Comparison of ENCODE assay signal across 25 mouse cellular contexts in genomic region chr3:63806906-63807305, GRCm38 (mm10).
DNase-seq lines count a peak whose midpoint lies in the region; ATAC-seq and TF ChIP-seq lines count a peak whose summit lies in the region.
"Had no signal": no experiment of that assay in that cellular context is flagged by ENCODE, and none has a peak within 500 bp of the region (broad histone marks: within the 10 kb centered on the region; RNA-seq: fewer than 3 reads in every experiment).

No protein-coding gene starts in this region.

- no peaks in the 10 kb centered on the region for H3K36me3 ChIP-seq in kidney, embryonic 15.5 days
- H3K36me3 ChIP-seq in MEL (ENCODE audit: control insufficient read depth in 1 of 2, insufficient read depth in 2 of 2, low read length in 2 of 2), result peaks cover 0 to 13% of the 10 kb centered on the region in 2 experiments; a peak in 2 of 4 replicates
- no peaks in the 10 kb centered on the region for H3K36me3 ChIP-seq in intestine, postnatal 0 days (ENCODE audit: control insufficient read depth, insufficient read depth)
- H3K36me3 ChIP-seq: embryonic facial prominence, embryonic 12.5 days; embryonic facial prominence, embryonic 15.5 days; forebrain, embryonic 12.5 days; forebrain, embryonic 15.5 days; heart, embryonic 12.5 days; heart, embryonic 15.5 days; hindbrain, embryonic 13.5 days had no signal

- ATAC-seq in kidney, embryonic 15.5 days (replicated peaks; ENCODE audit: low FRiP score), result peak; percentile 75
- ATAC-seq in intestine, postnatal 0 days, result peak; percentile 33; the same call in 1 of the 2 replicates
- ATAC-seq: forebrain, embryonic 15.5 days; hindbrain, embryonic 16.5 days; Patski had no signal

- TF ChIP-seq RAD21 in MEL (IDR thresholded peaks at IDR 0.05; ENCODE audit: low read depth, low read length), result no peak

- no peaks in the 10 kb centered on the region for H3K27me3 ChIP-seq in kidney, embryonic 15.5 days
- no peaks in the 10 kb centered on the region for H3K27me3 ChIP-seq in MEL (ENCODE audit: control insufficient read depth in 1 of 2, insufficient read depth in 2 of 2, low read length in 2 of 2)
- no peaks in the 10 kb centered on the region for H3K27me3 ChIP-seq in intestine, postnatal 0 days (replicated peaks; ENCODE audit: control insufficient read depth, insufficient read depth, low read length)
- H3K27me3 ChIP-seq: embryonic facial prominence, embryonic 12.5 days; embryonic facial prominence, embryonic 15.5 days; forebrain, embryonic 12.5 days; forebrain, embryonic 15.5 days; heart, embryonic 12.5 days; heart, embryonic 15.5 days; hindbrain, embryonic 13.5 days; Patski had no signal

- no peaks in the 10 kb centered on the region for H3K9me3 ChIP-seq in kidney, embryonic 15.5 days (replicated peaks)
- H3K9me3 ChIP-seq in MEL (replicated peaks; ENCODE audit: insufficient read depth, low read length), result no peaks in the 10 kb centered on the region
- no peaks in the 10 kb centered on the region for H3K9me3 ChIP-seq in intestine, postnatal 0 days (ENCODE audit: control insufficient read depth)
- H3K9me3 ChIP-seq: embryonic facial prominence, embryonic 12.5 days; embryonic facial prominence, embryonic 15.5 days; forebrain, embryonic 12.5 days; forebrain, embryonic 15.5 days; heart, embryonic 12.5 days; heart, embryonic 15.5 days; hindbrain, embryonic 13.5 days had no signal

- H3K4me3 ChIP-seq in kidney, embryonic 15.5 days (replicated peaks), result no peak overlapping the region
- H3K4me3 ChIP-seq in MEL (ENCODE audit: control insufficient read depth in 1 of 2, insufficient read depth in 1 of 2, low read depth in 2 of 2, low read length in 2 of 2), result no peak overlapping the region
- no peak overlapping the region for H3K4me3 ChIP-seq in intestine, postnatal 0 days (ENCODE audit: low read depth, low read length)
- H3K4me3 ChIP-seq: embryonic facial prominence, embryonic 12.5 days; embryonic facial prominence, embryonic 15.5 days; forebrain, embryonic 12.5 days; forebrain, embryonic 15.5 days; heart, embryonic 12.5 days; heart, embryonic 15.5 days; hindbrain, embryonic 10.5 days; hindbrain, embryonic 13.5 days had no signal

- TF ChIP-seq POLR2A in MEL (IDR thresholded peaks at IDR 0.05; ENCODE audit: control insufficient read depth in 1 of 2, insufficient read depth in 1 of 2, low read depth in 1 of 2, low read length in 2 of 2, poor library complexity in 1 of 2), result no peak

- no peaks in the 10 kb centered on the region for H3K79me2 ChIP-seq in MEL (ENCODE audit: control insufficient read depth, insufficient read depth, low read length, poor library complexity)

- H3K9ac ChIP-seq in kidney, embryonic 15.5 days, result no peak overlapping the region
- H3K9ac ChIP-seq in MEL (ENCODE audit: control insufficient read depth, low read depth, low read length, poor library complexity, severe bottlenecking), result no peak overlapping the region
- no peak overlapping the region for H3K9ac ChIP-seq in intestine, postnatal 0 days (ENCODE audit: low read depth, low read length)
- H3K9ac ChIP-seq: embryonic facial prominence, embryonic 12.5 days; embryonic facial prominence, embryonic 15.5 days; forebrain, embryonic 12.5 days; forebrain, embryonic 15.5 days; heart, embryonic 12.5 days; heart, embryonic 15.5 days; hindbrain, embryonic 13.5 days had no signal

- H3K4me2 ChIP-seq in kidney, embryonic 15.5 days, result no peak overlapping the region
- no peak overlapping the region for H3K4me2 ChIP-seq in intestine, postnatal 0 days (replicated peaks; ENCODE audit: low read depth)
- H3K4me2 ChIP-seq: embryonic facial prominence, embryonic 12.5 days; embryonic facial prominence, embryonic 15.5 days; forebrain, embryonic 12.5 days; forebrain, embryonic 15.5 days; heart, embryonic 12.5 days; heart, embryonic 15.5 days; hindbrain, embryonic 13.5 days had no signal

- TF ChIP-seq EP300 in MEL (IDR thresholded peaks at IDR 0.05; ENCODE audit: low read depth in 1 of 2, low read length in 2 of 2), result no peak

- no peak for TF ChIP-seq CTCF in MEL (IDR thresholded peaks at IDR 0.05 in 2 of 3, conservative IDR thresholded peaks at IDR 0.05 in 1 of 3; ENCODE audit: control insufficient read depth in 1 of 3, insufficient read depth in 1 of 3, low read depth in 2 of 3, low read length in 3 of 3, poor library complexity in 1 of 3, severe bottlenecking in 1 of 3)
- no peak for TF ChIP-seq CTCF in intestine, postnatal 0 days (IDR thresholded peaks at IDR 0.05; ENCODE audit: low read depth)

- H3K27ac ChIP-seq in kidney, embryonic 15.5 days, result no peak overlapping the region
- H3K27ac ChIP-seq in MEL (ENCODE audit: control insufficient read depth, low read depth, low read length), result no peak overlapping the region
- no peak overlapping the region for H3K27ac ChIP-seq in intestine, postnatal 0 days (ENCODE audit: low read depth, low read length)
- H3K27ac ChIP-seq: embryonic facial prominence, embryonic 12.5 days; embryonic facial prominence, embryonic 15.5 days; forebrain, embryonic 12.5 days; forebrain, embryonic 15.5 days; heart, embryonic 15.5 days; hindbrain, embryonic 10.5 days; hindbrain, embryonic 13.5 days had no signal

- peaks cover 6% of the 10 kb centered on the region; the same call in 1 of the 2 replicates for H3K4me1 ChIP-seq in kidney, embryonic 15.5 days
- peaks cover 13 to 15% of the 10 kb centered on the region in 2 experiments for H3K4me1 ChIP-seq in MEL (ENCODE audit: control insufficient read depth in 1 of 2, insufficient read depth in 2 of 2, low read length in 2 of 2)
- no peaks in the 10 kb centered on the region for H3K4me1 ChIP-seq in intestine, postnatal 0 days (replicated peaks; ENCODE audit: control insufficient read depth, insufficient read depth, low read length)
- H3K4me1 ChIP-seq: embryonic facial prominence, embryonic 12.5 days; embryonic facial prominence, embryonic 15.5 days; forebrain, embryonic 12.5 days; forebrain, embryonic 15.5 days; heart, embryonic 12.5 days; heart, embryonic 15.5 days; hindbrain, embryonic 10.5 days; hindbrain, embryonic 13.5 days had no signal

- WGBS in kidney, embryonic 15.5 days, result 37% methylated on average over 1 of the region's 1 CpGs
- 28% methylated on average over 1 of the region's 1 CpGs for WGBS in intestine, postnatal 0 days

- DNase-seq in adrenal gland, postnatal 10 days, result peak; percentile 27
- no peak for DNase-seq in adrenal gland, adult 2 months
- DNase-seq in kidney, postnatal 10 days, result no peak
- peak; percentile 8 for DNase-seq in MEL (ENCODE audit: low read depth, low spot score)
- no peak for DNase-seq in retina, postnatal 1 day
- DNase-seq: cerebellum, adult 11 months; cerebellum, adult 2 months; cerebellum, adult 9-11 months; cerebellum, postnatal 25 days; gastrocnemius, postnatal 25 days; heart, adult 18-20 months; heart, postnatal 10 days; heart, postnatal 36 days had no signal

TF ChIP-seq in MEL, 35 proteins besides CTCF, POLR2A, EP300 and RAD21:
- TF ChIP-seq ETS1 (IDR thresholded peaks at IDR 0.05; ENCODE audit: low read depth, low read length) (no peak), USF1 (IDR thresholded peaks at IDR 0.05; ENCODE audit: low read depth, low read length) (no peak), HCFC1 (IDR thresholded peaks at IDR 0.05; ENCODE audit: low read depth, low read length) (no peak), MAX (IDR thresholded peaks at IDR 0.05; ENCODE audit: low read length) (no peak), ZNF384 (IDR thresholded peaks at IDR 0.05; ENCODE audit: low read depth, low read length) (no peak)

Comparison
In these comparisons a context has a peak if more than half of its experiments do, and no peak if none do; other contexts are left out.
1. DNase-seq: peak in adrenal gland, postnatal 10 days (single experiment) and MEL (single experiment); none in adrenal gland, adult 2 months (single experiment), kidney, postnatal 10 days (single experiment) and retina, postnatal 1 day (single experiment).